Mouse (Mus musculus) kidney, embryonic 16.5 days (tissue): ENCODE results near the gene Nanos3. TPM values are rescaled to one million over a fixed set of nuclear protein-coding genes. Genes with fewer than 3 reads are reported as not detected.

Source experiments
- microRNA counts: library from miRNA; unstranded; fragments of <30 nt; microRNA quantifications from one replicate; lab custom pipeline; 2016
- microRNA-seq: library from miRNA; unstranded; fragments of <30 nt; microRNA quantifications from one replicate; pipeline ENCODE4, GENCODE M21; 2016
- polyA plus RNA-seq: library from polyadenylated mRNA; unstranded; fragments of >200 nt; fragmentation: Nextera tagmentation; extraction: Ambion mirVana; gene quantifications from 2 replicates; pipeline ENCODE4 v1.2.1, GENCODE M21; 2015

Gene Nanos3
- polyA plus RNA-seq, 1 experiment from 2014 or later: 2.6 TPM

MicroRNAs within 50 kb of the gene (microRNA counts, 519-probe panel; counts per million panel counts)
- 2,766 counts per million, percentile 66 among the panel's probes with 10 or more counts for microRNA mmu-miR-181c (lab: Ali Mortazavi, UCI)
- 4,189 counts per million, percentile 92 among the panel's probes with 10 or more counts for microRNA mmu-miR-23a (lab: Ali Mortazavi, UCI)
- microRNA mmu-miR-27a (lab: Ali Mortazavi, UCI): 4,553 counts per million, percentile 94 among the panel's probes with 10 or more counts

Small RNAs within 50 kb of the gene (microRNA-seq; reads per million reads assigned to microRNA genes)
- gene Gm25110 (not detected), gene Mir181c (4,506 reads per million, percentile 91 among the genes with 10 or more reads in this experiment), gene Mir181d (3,520 reads per million, percentile 89 among the genes with 10 or more reads in this experiment), gene Mir23a (13,818 reads per million, percentile 96 among the genes with 10 or more reads in this experiment), gene Mir24-2 (not detected), gene Mir27a (208 reads per million, percentile 65 among the genes with 10 or more reads in this experiment), gene Mir3074-2 (not detected)

Other genes with a start within 250 kb of the Nanos3 start
- 0.85 and 1.0 TPM in 2 replicates for gene Gm10644, start 230.0 kb downstream of the Nanos3 start, polyA plus RNA-seq
- 58.2 and 65.1 TPM in 2 replicates for gene Asf1b, start 229.7 kb downstream of the Nanos3 start, polyA plus RNA-seq
- gene Prkaca, start 212.2 kb downstream of the Nanos3 start, polyA plus RNA-seq: 105 and 143 TPM in 2 replicates
- gene Samd1, start 187.5 kb downstream of the Nanos3 start, polyA plus RNA-seq: 9.4 and 11.6 TPM in 2 replicates
- gene 1700067K01Rik, start 183.7 kb downstream of the Nanos3 start, polyA plus RNA-seq: 0.51 and 1.1 TPM in 2 replicates
- 7.5 and 9.0 TPM in 2 replicates for gene 2210011C24Rik, start 173.0 kb downstream of the Nanos3 start, polyA plus RNA-seq
- 15.5 and 16.7 TPM in 2 replicates for gene Palm3, start 163.7 kb downstream of the Nanos3 start, polyA plus RNA-seq
- gene Il27ra, start 142.6 kb downstream of the Nanos3 start, polyA plus RNA-seq: 2.9 TPM in 2 replicates
- not detected in 2 replicates for gene Rln3, start 140.2 kb downstream of the Nanos3 start, polyA plus RNA-seq
- 1.2 TPM in 2 replicates for gene Gm10643, start 120.1 kb downstream of the Nanos3 start, polyA plus RNA-seq
- gene Rfx1, start 118.4 kb downstream of the Nanos3 start, polyA plus RNA-seq: 10.5 and 11.2 TPM in 2 replicates
- gene Dcaf15, start 80.4 kb downstream of the Nanos3 start, polyA plus RNA-seq: 11.0 and 11.3 TPM in 2 replicates
- 0.24 and 0.30 TPM in 2 replicates for gene Podnl1, start 59.2 kb downstream of the Nanos3 start, polyA plus RNA-seq
- gene Cc2d1a, start 37.3 kb downstream of the Nanos3 start, polyA plus RNA-seq: 29.0 and 31.1 TPM in 2 replicates
- 1.7 and 1.9 TPM in 2 replicates for gene 4930432K21Rik, start 37.2 kb downstream of the Nanos3 start, polyA plus RNA-seq
- gene Zswim4, start 51.8 kb upstream of the Nanos3 start, polyA plus RNA-seq: 18.3 and 18.5 TPM in 2 replicates
- 321 and 330 TPM in 2 replicates for gene D8Ertd738e, start 64.5 kb upstream of the Nanos3 start, polyA plus RNA-seq
- 70.1 and 71.1 TPM in 2 replicates for gene Mri1, start 72.1 kb upstream of the Nanos3 start, polyA plus RNA-seq
- 20.5 and 22.6 TPM in 2 replicates for gene Ccdc130, start 85.2 kb upstream of the Nanos3 start, polyA plus RNA-seq
- 2.0 and 3.0 TPM in 2 replicates for gene Cacna1a, start 203.2 kb upstream of the Nanos3 start, polyA plus RNA-seq